Mouse (Mus musculus) T-helper 2 cell (primary cell): ENCODE results near the gene Fcgr3.
"Not testable (repeated sequence)": the region's sequence is repeated elsewhere in the genome, so short reads cannot be mapped to it uniquely, and the experiment has no call there.

Source experiments
- in situ Hi-C: fragments of 300-600 bp; cut with MboI, MseI; formaldehyde crosslinking; loops from one replicate; pipeline ENCODE4 v1.15.1; 2025; ENCODE audit warnings: high pct_unique_total_duplicates

The Fcgr3 gene

DNA sequence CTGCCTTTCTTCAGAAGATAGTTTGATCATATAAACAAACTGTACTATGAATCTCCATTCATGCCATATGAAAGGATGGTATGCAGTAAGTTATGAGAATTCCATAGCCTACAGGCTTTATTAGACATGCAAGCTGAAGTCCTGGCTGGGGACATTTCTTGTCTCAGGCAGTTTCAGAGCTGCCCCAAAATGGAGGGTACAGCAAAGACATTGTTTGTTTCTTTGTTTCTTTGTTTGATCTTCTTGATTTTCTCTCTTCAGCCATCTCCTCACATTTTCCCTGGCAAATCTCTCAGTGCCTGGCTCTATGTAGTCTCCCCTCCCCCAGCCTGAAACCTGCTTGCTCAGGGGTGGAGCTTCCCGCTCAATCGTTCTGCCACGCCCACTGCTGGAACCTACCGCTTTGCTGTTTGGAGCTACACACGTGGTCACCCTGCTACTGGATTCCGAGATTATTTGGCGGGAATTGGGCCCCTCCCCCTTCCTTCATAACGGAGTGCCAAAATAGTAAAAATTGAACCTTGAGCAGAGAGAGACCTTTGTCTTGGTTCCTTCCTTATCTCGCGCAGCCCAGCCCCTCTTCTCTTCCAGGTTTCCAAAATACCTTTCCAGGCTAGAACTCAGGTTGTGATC is 23.6 kb upstream of the Fcgr3 start:
- in situ Hi-C loops, result not testable (repeated sequence)

GRCm38 (mm10) chr1:171085718-171086117 is 21.0 kb upstream of the Fcgr3 start:
- in situ Hi-C loops, result no loop called here

DNA sequence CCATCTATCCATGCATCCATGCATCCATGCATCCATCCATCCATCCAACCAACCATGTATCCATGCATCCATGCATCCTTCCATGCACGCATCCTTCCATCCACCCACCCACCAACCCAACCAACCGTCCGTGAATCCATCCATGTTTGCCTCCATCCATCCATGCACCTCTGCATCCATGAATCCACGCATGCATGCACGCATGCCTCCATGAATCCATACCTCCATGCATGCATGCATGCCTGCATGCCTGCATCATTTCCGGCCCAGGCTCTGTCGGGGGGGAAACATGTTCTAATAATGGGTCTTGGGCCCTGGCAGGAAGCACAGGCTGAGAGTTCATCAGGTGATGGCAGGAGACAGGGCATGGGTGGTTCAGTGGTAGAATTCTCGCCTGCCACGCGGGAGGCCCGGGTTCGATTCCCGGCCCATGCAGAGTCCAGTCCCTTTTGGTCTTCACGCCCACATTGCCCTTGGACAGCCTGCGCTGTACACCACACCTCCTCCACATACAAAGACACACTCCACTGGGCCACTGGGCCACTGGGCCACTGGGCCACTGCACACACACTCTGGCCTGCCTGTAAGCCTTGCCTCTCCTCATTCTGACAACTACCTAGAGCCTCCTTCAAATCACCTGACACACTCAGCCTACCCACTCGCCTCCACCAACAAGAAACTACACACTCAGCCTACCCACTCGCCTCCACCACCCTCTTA is 16.9 kb upstream of the Fcgr3 start:
- in situ Hi-C loops, result not testable (repeated sequence)

DNA sequence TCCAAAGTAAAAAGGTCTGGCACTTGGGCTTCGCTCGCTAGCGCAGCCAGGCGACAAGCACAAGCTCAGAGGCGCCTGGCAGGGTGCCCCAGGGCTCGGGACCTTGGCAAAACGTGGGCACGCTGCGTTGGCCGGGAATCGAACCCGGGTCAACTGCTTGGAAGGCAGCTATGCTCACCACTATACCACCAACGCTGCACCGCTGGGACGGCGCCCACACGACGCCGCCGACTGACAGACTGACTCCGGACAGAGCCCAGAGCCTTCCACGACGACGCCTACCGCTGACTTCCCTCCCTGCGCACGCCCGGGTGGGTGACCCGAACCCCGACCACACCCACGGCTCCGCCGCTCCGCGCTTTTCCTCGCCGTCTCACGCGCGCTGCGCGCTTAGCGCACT is 15.1 kb upstream of the Fcgr3 start:
- in situ Hi-C loops, result not testable (repeated sequence)

DNA sequence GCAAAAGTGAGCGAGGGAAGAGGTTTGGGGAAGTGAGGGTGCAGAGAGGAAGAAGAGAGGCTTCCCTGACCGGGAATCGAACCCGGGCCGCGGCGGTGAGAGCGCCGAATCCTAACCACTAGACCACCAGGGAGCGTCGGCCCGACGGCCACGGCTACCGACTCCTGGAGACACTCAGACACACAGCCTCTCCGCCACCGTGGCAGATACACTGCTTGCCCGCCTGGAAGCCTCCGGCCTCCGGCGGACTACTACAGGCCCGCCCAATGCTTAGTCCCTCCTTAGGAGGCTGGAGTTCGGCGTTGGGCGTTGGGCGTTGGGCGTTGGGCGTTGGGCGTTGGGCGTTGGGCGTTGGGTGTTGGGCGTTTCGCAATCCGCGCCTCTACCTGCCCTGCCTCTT is 14.6 kb upstream of the Fcgr3 start:
- in situ Hi-C loops, result not testable (repeated sequence)

- in situ Hi-C loops, result not testable (repeated sequence)
Measured at GRCm38 (mm10) chr1:171078419-171078818, 13.7 kb upstream of the Fcgr3 start.

DNA sequence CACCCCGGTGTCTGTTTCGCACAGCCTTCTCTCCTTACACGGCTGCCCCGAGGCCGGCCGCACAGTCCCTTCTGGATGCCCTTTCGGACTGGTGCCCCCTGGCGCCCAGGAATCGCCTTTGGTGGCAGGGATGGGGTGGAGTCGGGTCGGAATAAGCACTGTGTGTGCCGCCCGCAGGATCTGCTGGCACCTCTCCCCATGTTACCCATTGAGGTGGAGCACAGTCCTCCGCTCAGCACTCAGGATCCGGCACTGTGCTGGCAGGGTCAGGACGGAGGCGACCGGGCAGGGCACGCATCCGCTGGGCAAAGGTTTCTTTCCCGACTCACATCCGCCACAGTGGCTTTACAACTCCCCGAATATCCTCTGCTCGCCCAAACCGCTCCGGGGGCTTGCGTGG is 13.2 kb upstream of the Fcgr3 start:
- in situ Hi-C loops, result not testable (repeated sequence)

- in situ Hi-C loops, result not testable (repeated sequence)
Measured at GRCm38 (mm10) chr1:171077192-171077591, 12.5 kb upstream of the Fcgr3 start.

GRCm38 (mm10) chr1:171076176-171076575 is 11.4 kb upstream of the Fcgr3 start:
- in situ Hi-C loops, result not testable (repeated sequence)

- in situ Hi-C loops, result not testable (repeated sequence)
Measured at GRCm38 (mm10) chr1:171074283-171074682, 9.5 kb upstream of the Fcgr3 start.

DNA sequence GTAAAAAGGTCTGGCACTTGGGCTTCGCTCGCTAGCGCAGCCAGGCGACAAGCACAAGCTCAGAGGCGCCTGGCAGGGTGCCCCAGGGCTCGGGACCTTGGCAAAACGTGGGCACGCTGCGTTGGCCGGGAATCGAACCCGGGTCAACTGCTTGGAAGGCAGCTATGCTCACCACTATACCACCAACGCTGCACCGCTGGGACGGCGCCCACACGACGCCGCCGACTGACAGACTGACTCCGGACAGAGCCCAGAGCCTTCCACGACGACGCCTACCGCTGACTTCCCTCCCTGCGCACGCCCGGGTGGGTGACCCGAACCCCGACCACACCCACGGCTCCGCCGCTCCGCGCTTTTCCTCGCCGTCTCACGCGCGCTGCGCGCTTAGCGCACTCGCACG is 7.5 kb upstream of the Fcgr3 start:
- in situ Hi-C loops, result not testable (repeated sequence)

DNA sequence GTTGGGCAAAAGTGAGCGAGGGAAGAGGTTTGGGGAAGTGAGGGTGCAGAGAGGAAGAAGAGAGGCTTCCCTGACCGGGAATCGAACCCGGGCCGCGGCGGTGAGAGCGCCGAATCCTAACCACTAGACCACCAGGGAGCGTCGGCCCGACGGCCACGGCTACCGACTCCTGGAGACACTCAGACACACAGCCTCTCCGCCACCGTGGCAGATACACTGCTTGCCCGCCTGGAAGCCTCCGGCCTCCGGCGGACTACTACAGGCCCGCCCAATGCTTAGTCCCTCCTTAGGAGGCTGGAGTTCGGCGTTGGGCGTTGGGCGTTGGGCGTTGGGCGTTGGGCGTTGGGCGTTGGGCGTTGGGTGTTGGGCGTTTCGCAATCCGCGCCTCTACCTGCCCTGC is 7.0 kb upstream of the Fcgr3 start:
- in situ Hi-C loops, result not testable (repeated sequence)

- in situ Hi-C loops, result not testable (repeated sequence)
Measured at GRCm38 (mm10) chr1:171070879-171071278, 6.1 kb upstream of the Fcgr3 start.

- in situ Hi-C loops, result loop anchor here (5.0 kb wide), 2 partner anchors 33 to 37 kb away; no protein-coding TSS in a partner anchor
Measured at GRCm38 (mm10) chr1:171069508-171069907, 4.8 kb upstream of the Fcgr3 start.

DNA sequence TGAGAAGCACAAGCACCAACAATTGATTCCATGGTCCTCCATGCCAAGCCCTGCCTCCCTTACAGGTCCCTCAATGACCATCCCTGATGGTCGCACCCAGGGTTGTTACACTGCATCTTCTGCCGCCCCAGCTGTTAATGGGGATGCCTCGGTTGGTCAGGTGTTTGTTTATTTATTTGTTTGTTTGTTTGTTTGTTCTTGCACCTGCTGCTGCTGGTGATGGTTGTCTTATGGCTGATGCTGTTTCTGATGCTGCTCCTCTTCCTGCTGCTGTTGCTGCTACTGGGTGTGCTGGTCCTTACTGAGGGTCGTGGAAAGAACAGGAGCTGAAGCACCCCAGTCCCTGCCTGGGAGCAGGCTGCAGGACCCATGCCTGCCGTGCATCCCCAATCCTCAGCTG is 3.2 kb upstream of the Fcgr3 start:
- in situ Hi-C loops, result loop anchor here (5.0 kb wide), 2 partner anchors 34 to 36 kb away; no protein-coding TSS in a partner anchor

DNA sequence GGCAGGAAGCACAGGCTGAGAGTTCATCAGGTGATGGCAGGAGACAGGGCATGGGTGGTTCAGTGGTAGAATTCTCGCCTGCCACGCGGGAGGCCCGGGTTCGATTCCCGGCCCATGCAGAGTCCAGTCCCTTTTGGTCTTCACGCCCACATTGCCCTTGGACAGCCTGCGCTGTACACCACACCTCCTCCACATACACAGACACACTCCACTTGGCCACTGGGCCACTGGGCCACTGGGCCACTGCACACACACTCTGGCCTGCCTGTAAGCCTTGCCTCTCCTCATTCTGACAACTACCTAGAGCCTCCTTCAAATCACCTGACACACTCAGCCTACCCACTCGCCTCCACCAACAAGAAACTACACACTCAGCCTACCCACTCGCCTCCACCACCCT is 1.8 kb upstream of the Fcgr3 start:
- in situ Hi-C loops, result loop anchor here (5.0 kb wide), 2 partner anchors 34 to 36 kb away; no protein-coding TSS in a partner anchor

DNA sequence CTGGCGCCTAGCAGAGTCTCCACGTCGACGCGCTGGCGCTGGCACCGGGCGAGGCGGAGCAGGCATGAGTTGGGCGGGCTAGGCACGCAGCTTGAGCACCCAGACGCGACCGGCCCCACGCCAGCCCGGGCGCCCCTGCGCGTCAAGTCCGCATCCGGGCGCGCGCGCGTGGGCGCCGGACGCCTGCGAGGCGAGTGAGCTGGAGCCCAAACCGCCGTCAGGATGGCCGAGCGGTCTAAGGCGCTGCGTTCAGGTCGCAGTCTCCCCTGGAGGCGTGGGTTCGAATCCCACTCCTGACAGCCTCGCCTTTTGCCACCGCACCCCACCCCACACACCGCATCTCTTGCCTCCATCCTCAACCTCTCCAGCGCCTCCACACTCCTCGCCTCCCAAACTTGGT is 1.0 kb upstream of the Fcgr3 start:
- in situ Hi-C loops, result loop anchor here (5.0 kb wide), 2 partner anchors 33 to 37 kb away; no protein-coding TSS in a partner anchor

DNA sequence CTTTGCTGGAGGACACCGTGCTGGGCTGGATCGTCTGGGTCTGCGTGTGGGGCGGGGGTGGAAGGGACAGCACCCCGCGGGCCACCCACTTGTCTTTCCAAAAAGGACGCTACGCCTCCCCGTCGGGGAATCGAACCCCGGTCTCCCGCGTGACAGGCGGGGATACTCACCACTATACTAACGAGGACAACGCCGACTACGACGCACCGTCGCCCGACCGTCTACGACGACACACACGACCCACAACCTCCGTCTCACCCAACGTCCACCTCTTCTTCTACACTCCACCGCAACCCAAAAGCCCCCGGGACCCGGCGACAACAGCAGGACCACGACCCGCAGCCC is 480 bp upstream of the Fcgr3 start:
- in situ Hi-C loops, result loop anchor here (5.0 kb wide), 2 partner anchors 33 to 37 kb away; no protein-coding TSS in a partner anchor

- in situ Hi-C loops, result not testable (repeated sequence)
Measured at GRCm38 (mm10) chr1:171063569-171064490, 905 bp downstream of the Fcgr3 start.

- in situ Hi-C loops, result no loop called here
Measured at GRCm38 (mm10) chr1:171061566-171061965, 3.2 kb downstream of the Fcgr3 start.

- in situ Hi-C loops, result no loop called here
Measured at GRCm38 (mm10) chr1:171060392-171060791, 4.3 kb downstream of the Fcgr3 start.

GRCm38 (mm10) chr1:171059203-171059602 is 5.5 kb downstream of the Fcgr3 start:
- in situ Hi-C loops, result no loop called here
